ENCODE assay signal across 18 mouse cellular contexts in genomic region chr2:144621491-144621890, GRCm38 (mm10). TPM values are rescaled to one million over a fixed set of nuclear protein-coding genes. Genes with fewer than 3 reads are reported as not detected.
DNase-seq lines count a peak whose midpoint lies in the region; ATAC-seq and TF ChIP-seq lines count a peak whose summit lies in the region.
"Had no signal": no experiment of that assay in that cellular context is flagged by ENCODE, and none has a peak within 500 bp of the region (broad histone marks: within the 10 kb centered on the region; RNA-seq: fewer than 3 reads in every experiment).

No protein-coding gene starts in this region.

- H3K4me1 ChIP-seq in kidney, postnatal 0 days (replicated peaks; ENCODE audit: insufficient read depth, low read length), result no peaks in the 10 kb centered on the region
- H3K4me1 ChIP-seq in cerebellum, adult 2 months (ENCODE audit: control insufficient read depth, insufficient read depth, low read length), result peaks cover 5% of the 10 kb centered on the region
- H3K4me1 ChIP-seq in hindbrain, embryonic 12.5 days, result no peaks in the 10 kb centered on the region
- no peaks in the 10 kb centered on the region for H3K4me1 ChIP-seq in heart, adult 2 months (ENCODE audit: control insufficient read depth, insufficient read depth, low read length)
- no peaks in the 10 kb centered on the region for H3K4me1 ChIP-seq in lung, adult 2 months (ENCODE audit: control insufficient read depth, insufficient read depth, low read length)
- H3K4me1 ChIP-seq: embryonic facial prominence, embryonic 15.5 days; forebrain, embryonic 10.5 days; heart, embryonic 15.5 days; limb, embryonic 13.5 days had no signal

- peak; percentile 49; the same call in 1 of the 2 replicates for ATAC-seq in kidney, postnatal 0 days (replicated peaks; ENCODE audit: low FRiP score, low read depth)
- peak; percentile 13; the same call in 1 of the 2 replicates for ATAC-seq in hindbrain, embryonic 12.5 days (ENCODE audit: low FRiP score)

- intact Hi-C loops in heart, adult 2 months (cut with DNase I), result no loop called here

- no peak for TF ChIP-seq CTCF in kidney, postnatal 0 days (IDR thresholded peaks at IDR 0.05; ENCODE audit: low read depth)
- no peak for TF ChIP-seq CTCF in cerebellum, adult 2 months (IDR thresholded peaks at IDR 0.05; ENCODE audit: borderline replicate concordance, insufficient read depth, low read depth, low read length)
- TF ChIP-seq CTCF in heart, adult 2 months (IDR thresholded peaks at IDR 0.05), result no peak
- no peak for TF ChIP-seq CTCF in lung, adult 2 months (IDR thresholded peaks at IDR 0.05; ENCODE audit: insufficient read depth, low read length)

- DNase-seq in embryo, embryonic 10.5 days (ENCODE audit: low spot score), result peak; percentile 28
- DNase-seq in embryo, embryonic 11 days, result no peak
- DNase-seq in kidney, postnatal 0 days (ENCODE audit: low spot score), result peak; percentile 62
- no peak for DNase-seq in kidney, adult 8-10 months
- peak; percentile 46 to 64 for DNase-seq in cerebellum, adult 2 months
- no peak for DNase-seq in heart, adult 2 months
- DNase-seq in lung, adult 2 months, result no peak
- DNase-seq: adrenal gland, adult 2 months; heart, adult 18-20 months; kidney, postnatal 10 days; lung, postnatal 36 days had no signal

- H3K9me3 ChIP-seq in kidney, postnatal 0 days (replicated peaks; ENCODE audit: low read length), result no peaks in the 10 kb centered on the region
- no peaks in the 10 kb centered on the region for H3K9me3 ChIP-seq in hindbrain, embryonic 12.5 days (replicated peaks)
- H3K9me3 ChIP-seq: embryonic facial prominence, embryonic 15.5 days; forebrain, embryonic 10.5 days; heart, embryonic 15.5 days; limb, embryonic 13.5 days had no signal

- no peak for TF ChIP-seq POLR2A in cerebellum, adult 2 months (IDR thresholded peaks at IDR 0.05; ENCODE audit: borderline replicate concordance, insufficient read depth, low read length)
- no peak for TF ChIP-seq POLR2A in heart, adult 2 months (IDR thresholded peaks at IDR 0.05; ENCODE audit: insufficient read depth, low read depth, low read length)
- no peak for TF ChIP-seq POLR2A in lung, adult 2 months (IDR thresholded peaks at IDR 0.05; ENCODE audit: borderline replicate concordance, extremely low read depth, low read depth, low read length)

- H3K27me3 ChIP-seq in kidney, postnatal 0 days (ENCODE audit: insufficient read depth, low read length), result no peaks in the 10 kb centered on the region
- no peaks in the 10 kb centered on the region for H3K27me3 ChIP-seq in cerebellum, adult 2 months (ENCODE audit: control insufficient read depth, insufficient read depth, low read length)
- H3K27me3 ChIP-seq in hindbrain, embryonic 12.5 days, result no peaks in the 10 kb centered on the region
- no peaks in the 10 kb centered on the region for H3K27me3 ChIP-seq in heart, adult 2 months (ENCODE audit: control insufficient read depth, insufficient read depth, low read length)
- H3K27me3 ChIP-seq: embryonic facial prominence, embryonic 15.5 days; heart, embryonic 15.5 days; limb, embryonic 13.5 days had no signal

- H3K79me2 ChIP-seq in heart, adult 2 months (replicated peaks; ENCODE audit: control insufficient read depth, insufficient read depth, low read length), result no peaks in the 10 kb centered on the region

- no peak overlapping the region for H3K4me3 ChIP-seq in kidney, postnatal 0 days (replicated peaks; ENCODE audit: low read depth, low read length)
- no peak overlapping the region for H3K4me3 ChIP-seq in cerebellum, adult 2 months (replicated peaks; ENCODE audit: insufficient read depth, low read depth, low read length)
- H3K4me3 ChIP-seq in hindbrain, embryonic 12.5 days, result no peak overlapping the region
- no peak overlapping the region for H3K4me3 ChIP-seq in heart, adult 2 months
- no peak overlapping the region for H3K4me3 ChIP-seq in lung, adult 2 months (replicated peaks; ENCODE audit: extremely low read depth, low read depth, low read length)
- H3K4me3 ChIP-seq: embryonic facial prominence, embryonic 15.5 days; forebrain, embryonic 10.5 days; heart, embryonic 15.5 days; left cerebral cortex, adult 2 months; limb, embryonic 13.5 days had no signal

- no peak overlapping the region for H3K4me2 ChIP-seq in kidney, postnatal 0 days (ENCODE audit: low read length)
- no peak overlapping the region for H3K4me2 ChIP-seq in hindbrain, embryonic 12.5 days (replicated peaks)
- H3K4me2 ChIP-seq: embryonic facial prominence, embryonic 15.5 days; heart, embryonic 15.5 days; limb, embryonic 13.5 days had no signal

- no peak for TF ChIP-seq EP300 in heart, adult 2 months (IDR thresholded peaks at IDR 0.05; ENCODE audit: insufficient read depth, low read depth, low read length)

- WGBS in kidney, postnatal 0 days, result 43% methylated on average over 6 of the region's 6 CpGs
- 6% methylated on average over 6 of the region's 6 CpGs for WGBS in cerebellum, adult 2 months
- WGBS in hindbrain, embryonic 12.5 days, result 45% methylated on average over 6 of the region's 6 CpGs
- WGBS in heart, adult 2 months, result 84% methylated on average over 6 of the region's 6 CpGs
- 90% methylated on average over 6 of the region's 6 CpGs for WGBS in lung, adult 2 months

- no peak overlapping the region for H3K27ac ChIP-seq in kidney, postnatal 0 days
- no peak overlapping the region for H3K27ac ChIP-seq in cerebellum, adult 2 months (ENCODE audit: insufficient read depth, low read length)
- no peak overlapping the region for H3K27ac ChIP-seq in hindbrain, embryonic 12.5 days
- no peak overlapping the region for H3K27ac ChIP-seq in heart, adult 2 months
- H3K27ac ChIP-seq: embryonic facial prominence, embryonic 15.5 days; forebrain, embryonic 10.5 days; heart, embryonic 15.5 days; left cerebral cortex, adult 2 months; limb, embryonic 13.5 days; stomach, postnatal 0 days had no signal

- no peaks in the 10 kb centered on the region for H3K36me3 ChIP-seq in kidney, postnatal 0 days (ENCODE audit: insufficient read depth, low read length)
- H3K36me3 ChIP-seq in hindbrain, embryonic 12.5 days, result no peaks in the 10 kb centered on the region
- no peaks in the 10 kb centered on the region for H3K36me3 ChIP-seq in heart, adult 2 months (ENCODE audit: control insufficient read depth, insufficient read depth, low read length)
- H3K36me3 ChIP-seq: embryonic facial prominence, embryonic 15.5 days; heart, embryonic 15.5 days; limb, embryonic 13.5 days had no signal

- no peak overlapping the region for H3K9ac ChIP-seq in kidney, postnatal 0 days (ENCODE audit: low read depth, low read length)
- no peak overlapping the region for H3K9ac ChIP-seq in hindbrain, embryonic 12.5 days
- no peak overlapping the region for H3K9ac ChIP-seq in heart, adult 2 months (ENCODE audit: low read depth, low read length)
- H3K9ac ChIP-seq: embryonic facial prominence, embryonic 15.5 days; heart, embryonic 15.5 days; limb, embryonic 13.5 days had no signal

RNA-seq across cellular contexts. Expression of gene Dtd1, which starts 21.8 kb away (rescaled TPM):
- 55.3 and 59.9 TPM in 2 replicates for polyA plus RNA-seq in kidney, postnatal 0 days (2015; fragmentation: Nextera tagmentation; extraction: Ambion mirVana)
- polyA plus RNA-seq in cerebellum, adult 2 months (2012; rRNA removed), result 74.5 and 75.3 TPM in 2 replicates
- 39.7 and 43.3 TPM in 2 replicates for polyA plus RNA-seq in hindbrain, embryonic 12.5 days (2016; fragmentation: Nextera tagmentation; extraction: Ambion mirVana)
- 10 to 100 TPM; 13.9 to 15.7 TPM for total RNA-seq in heart, adult 2 months (2021)
- polyA plus RNA-seq in heart, adult 2 months (2012; rRNA removed), result 10.5 and 13.1 TPM in 2 replicates
- 9.9 and 12.4 TPM in 2 replicates for polyA plus RNA-seq in lung, adult 2 months (2012; rRNA removed)

RNA-seq across cellular contexts. Expression of gene Smim26, which starts 27.6 kb away (rescaled TPM):
- 69.5 and 90.6 TPM in 2 replicates for polyA plus RNA-seq in kidney, postnatal 0 days (2015; fragmentation: Nextera tagmentation; extraction: Ambion mirVana)
- 87.1 and 99.1 TPM in 2 replicates for polyA plus RNA-seq in cerebellum, adult 2 months (2012; rRNA removed)
- 45.1 and 46.2 TPM in 2 replicates for polyA plus RNA-seq in hindbrain, embryonic 12.5 days (2016; fragmentation: Nextera tagmentation; extraction: Ambion mirVana)
- total RNA-seq in heart, adult 2 months (2021), result 10 to 100 TPM; 92.0 to 95.7 TPM
- polyA plus RNA-seq in heart, adult 2 months (2012; rRNA removed), result 25.4 and 38.2 TPM in 2 replicates
- polyA plus RNA-seq in lung, adult 2 months (2012; rRNA removed), result 3.3 and 4.5 TPM in 2 replicates

Comparison
In these comparisons a context has a peak if more than half of its experiments do, and no peak if none do; other contexts are left out.
1. DNase-seq: peak in embryo, embryonic 10.5 days (single experiment), kidney, postnatal 0 days (single experiment) and cerebellum, adult 2 months (2 of 2); none in embryo, embryonic 11 days (single experiment), kidney, adult 8-10 months (0 of 2), heart, adult 2 months (0 of 2) and lung, adult 2 months (single experiment).